Mouse (Mus musculus): ENCODE data around the gene Syne1.

Syne1 gene

DNA sequence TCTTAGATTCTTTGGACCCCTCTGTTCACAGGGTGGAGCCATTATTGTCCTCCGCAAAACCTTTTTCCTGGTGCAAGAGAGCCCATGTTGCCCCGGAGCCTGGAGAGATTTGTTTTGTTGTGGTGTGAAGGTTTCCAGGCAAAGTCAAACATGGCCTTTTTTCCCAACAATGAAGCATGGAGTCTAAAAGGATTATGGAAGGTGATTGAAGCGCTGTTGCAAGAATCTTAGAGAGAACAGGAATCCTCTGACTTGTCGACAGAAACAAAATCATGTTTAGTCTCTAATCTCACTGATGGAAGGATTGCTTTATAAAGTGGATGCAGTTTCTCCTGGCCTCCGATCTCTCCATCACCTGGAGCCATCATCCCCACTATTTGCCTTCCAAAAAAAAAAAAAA lies at the start of gene Syne1:
Gene Syne1, minus strand, starts transcription at position 101 of the 400 bp plus-strand sequence.
- DNase-seq = no peak

DNA sequence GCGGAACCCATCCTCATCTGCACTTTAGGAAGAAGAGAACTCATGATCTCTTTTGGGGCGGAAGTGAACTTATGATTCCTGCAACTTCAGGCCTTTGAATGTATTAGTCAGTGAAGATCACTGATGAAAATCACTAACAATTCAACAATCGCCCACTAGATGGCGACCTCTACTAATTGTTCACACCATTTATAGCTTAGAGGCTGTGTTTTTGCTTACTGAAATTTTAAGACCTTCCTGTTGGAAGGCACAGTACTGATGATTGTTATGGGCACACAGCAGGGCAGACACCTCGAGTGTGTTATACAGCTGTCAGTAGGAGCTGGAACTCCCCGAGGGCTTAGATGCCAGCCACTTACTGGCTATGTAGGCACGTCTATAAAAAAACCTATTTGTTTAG lies 48.8 kb upstream of the Syne1 start:
- DNase-seq = peak; percentile 88

DNA sequence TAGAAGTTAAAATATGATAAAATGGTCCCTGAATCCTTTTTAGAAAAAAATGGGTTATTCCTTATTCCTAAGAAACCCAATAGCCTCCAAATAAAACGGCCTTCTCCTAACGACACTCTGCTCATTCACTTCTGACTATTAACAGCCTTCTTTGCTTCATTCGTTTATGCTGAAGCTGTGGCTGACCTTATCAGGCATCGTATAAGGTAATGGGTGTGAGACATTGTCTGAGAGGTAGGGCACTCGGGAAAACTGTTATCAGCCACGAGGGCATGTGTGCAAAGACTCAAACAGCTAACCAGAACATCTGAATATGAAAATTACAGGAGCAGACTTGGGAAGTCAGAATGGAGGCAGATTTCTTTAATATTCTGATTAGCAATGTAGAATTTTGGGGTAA lies 45.3 kb upstream of the Syne1 start:
- no peak for DNase-seq

DNA sequence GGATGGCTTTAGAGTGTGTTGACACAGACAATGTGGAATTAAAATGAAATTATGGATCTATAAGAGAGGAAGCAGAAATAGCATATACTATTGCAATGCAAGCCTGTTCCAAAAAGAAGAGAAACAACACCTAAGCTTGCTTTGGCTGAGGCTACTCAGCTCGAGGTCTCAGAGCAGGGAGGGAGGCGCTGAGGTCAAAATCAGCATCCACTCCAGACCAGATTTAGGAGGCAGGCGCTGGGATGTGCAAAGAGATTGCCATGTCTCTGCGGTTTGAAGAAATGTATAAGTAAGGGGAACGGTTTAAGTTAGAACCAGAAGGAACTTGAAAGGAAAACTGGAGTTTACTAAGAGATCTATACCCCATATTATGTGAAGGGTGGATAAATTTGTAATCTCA lies 43.2 kb upstream of the Syne1 start:
- no peak for DNase-seq

DNA sequence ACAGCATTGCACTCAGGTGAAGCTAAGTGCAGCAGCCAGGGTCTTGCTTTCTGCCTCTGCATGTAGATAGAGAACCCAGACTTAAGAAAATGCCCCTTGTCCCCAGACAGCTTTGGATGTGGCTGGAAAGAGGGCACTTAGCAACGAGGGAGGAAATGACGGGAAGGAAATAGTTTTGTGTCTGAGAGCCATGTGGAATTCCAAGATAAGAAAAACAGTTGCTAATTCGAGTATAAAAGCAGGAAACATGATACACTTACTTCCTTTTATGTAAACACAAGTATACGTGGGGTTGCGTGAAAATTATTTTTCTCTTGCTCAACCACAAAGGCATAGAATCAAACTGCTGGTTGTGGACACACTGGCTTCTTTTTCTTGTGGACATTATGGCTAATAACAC lies 42.2 kb upstream of the Syne1 start, which contains the start of gene Myct1:
Gene Myct1, plus strand, starts transcription at position 312 of the 400 bp plus-strand sequence.
- DNase-seq = peak; percentile 51

DNA sequence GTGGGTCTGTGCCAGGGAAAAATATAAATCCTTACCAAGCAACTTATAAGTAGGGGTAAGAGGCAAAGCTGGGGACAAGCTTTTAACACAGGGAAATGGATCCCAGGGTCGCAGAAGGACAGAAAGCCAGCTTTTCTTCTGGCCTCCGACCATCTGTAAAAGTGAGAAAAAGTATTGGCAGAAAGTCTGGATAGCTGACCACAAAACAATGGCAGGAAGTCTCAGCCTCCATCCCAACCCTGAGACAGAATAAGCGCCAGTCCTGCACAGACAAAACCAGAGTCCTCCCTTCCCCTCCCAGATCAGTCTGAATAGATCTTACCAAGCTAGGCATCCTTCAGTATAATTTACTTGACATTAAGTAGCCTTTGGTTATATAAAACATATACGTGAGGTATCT lies 40.7 kb upstream of the Syne1 start:
- peak; percentile 58 for DNase-seq

DNA sequence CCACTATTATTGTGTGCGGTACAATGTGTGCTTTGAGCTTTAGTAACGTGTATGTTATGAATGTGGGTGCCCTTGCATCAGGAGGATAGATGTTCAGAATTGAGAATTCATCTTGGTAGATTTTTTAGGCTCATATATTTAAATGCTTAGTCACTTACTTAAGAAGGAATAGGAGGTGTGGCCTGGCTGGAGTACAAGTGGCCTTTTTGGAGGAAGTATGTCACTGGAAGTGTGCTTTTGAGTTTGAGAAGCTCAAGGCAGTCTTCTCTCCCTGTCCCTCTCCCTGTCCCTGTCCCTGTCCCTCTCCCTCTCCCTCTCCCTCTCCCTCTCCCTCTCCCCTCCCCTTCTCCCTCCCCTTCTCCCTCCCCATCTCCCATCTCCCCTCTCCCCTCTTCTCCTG lies 39.8 kb upstream of the Syne1 start:
- no peak for DNase-seq

DNA sequence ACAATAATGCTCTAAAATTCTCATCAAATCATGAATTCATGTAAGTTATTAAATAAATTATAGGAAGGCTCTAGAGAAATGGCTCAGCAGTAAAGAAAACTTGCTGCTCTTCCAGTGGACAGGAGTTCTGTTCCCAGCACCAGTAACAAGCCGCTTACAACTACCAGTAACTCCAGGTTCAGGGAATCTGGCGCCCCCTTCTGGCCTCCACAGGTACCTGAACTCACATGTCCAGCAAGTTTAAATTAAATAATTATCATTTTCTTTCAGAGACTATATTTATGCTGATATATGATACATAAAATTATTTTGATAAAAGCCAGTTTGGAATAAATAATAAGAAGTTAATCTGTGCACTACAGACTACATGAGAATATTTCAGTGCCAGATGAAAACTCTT lies 22.0 kb upstream of the Syne1 start:
- no peak for DNase-seq

DNA sequence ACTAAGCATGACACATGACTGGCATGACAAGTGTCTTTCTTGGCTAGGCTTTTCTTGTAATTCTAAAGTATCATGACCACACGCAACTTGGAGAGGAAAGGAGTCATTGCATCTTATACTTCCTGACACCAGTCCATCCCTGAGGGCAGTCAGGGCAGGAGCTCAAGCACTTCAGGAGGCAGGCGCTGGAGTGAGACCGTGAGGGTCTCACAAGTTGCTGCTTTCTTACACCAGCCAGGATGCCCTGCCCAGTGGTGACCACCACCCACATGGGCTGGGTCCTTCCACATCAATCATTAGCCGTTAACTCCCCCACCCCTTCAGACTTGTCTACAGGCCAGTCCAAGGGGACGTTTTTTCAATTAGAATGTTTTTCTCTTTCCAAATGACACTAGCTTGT lies 20.1 kb upstream of the Syne1 start:
- no peak for DNase-seq

DNA sequence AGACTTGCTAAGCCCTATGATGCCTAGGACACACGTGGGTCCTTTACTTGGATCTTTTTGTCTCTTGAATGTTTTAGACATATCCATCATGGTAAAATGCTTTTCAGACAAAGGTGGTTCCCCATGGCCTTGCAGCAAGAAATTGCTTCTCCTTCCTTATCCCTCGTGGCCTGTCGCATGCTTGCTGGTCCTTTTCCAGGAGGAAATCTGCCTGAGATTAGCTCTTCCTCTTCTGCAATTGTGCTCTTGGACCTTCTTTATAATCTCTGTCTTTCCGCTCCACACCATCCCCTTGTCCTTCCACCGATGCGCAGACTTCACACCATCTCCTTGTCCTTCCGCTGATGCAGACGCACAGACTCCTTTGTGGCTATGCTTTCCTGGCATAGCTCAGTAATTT lies 18.8 kb upstream of the Syne1 start:
- no peak for DNase-seq

DNA sequence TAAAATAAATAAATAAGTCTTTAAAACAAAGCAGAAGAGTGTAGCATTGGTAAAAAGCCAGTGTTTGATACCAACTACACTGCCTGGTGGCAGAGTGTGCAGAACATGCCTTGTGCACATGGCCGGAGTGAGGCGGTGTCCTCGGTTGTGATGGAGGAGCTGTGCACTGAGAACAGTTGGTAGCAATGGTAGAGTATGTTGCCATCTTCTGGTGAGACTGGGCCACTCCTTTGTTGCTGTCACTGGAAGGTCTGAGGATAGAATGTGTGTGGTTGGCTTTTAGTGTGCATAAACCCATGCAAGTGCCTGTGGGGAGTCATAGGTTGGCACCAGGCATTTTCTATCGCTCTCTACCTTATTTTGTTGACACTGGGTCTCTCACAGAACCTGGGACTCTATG lies 17.7 kb upstream of the Syne1 start:
- no peak for DNase-seq

DNA sequence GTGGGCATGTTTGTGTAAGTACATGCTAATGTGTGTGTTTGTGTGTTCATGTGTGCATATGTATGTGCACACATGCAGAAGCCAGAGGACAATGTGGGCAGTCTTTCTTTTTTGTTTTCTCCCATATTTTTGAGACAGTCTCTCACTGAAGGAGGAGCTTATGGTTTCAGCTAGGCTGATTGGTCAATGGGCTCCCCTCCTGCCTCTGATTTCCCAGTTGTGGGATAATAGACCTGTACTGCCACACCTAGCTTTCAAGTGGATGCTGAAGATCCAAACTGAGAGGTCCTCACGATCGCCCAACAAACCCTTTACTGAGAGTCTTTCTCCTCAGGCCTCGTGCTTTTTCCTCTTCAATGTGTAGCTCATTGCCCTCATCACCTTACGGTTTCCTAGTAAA lies 10.4 kb upstream of the Syne1 start:
- DNase-seq = no peak

DNA sequence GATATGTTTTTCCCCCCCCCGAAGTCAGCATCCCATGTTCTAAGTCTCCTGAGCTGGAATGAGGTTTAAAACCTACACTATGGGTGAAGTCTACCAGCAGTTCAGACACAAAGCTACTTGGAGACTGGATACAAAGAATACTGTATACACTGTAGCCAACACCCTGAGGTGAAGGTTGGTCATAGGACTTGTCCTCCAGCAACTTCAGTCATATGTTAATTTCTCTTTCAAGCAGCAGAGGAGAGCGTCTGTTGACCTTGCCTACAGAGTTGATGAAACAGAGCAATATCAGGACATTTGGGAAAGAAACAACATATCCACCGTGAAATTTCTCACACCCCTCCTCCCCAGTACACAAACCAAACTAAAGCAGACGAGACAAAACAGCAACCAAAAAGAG lies 9.2 kb upstream of the Syne1 start:
- no peak for DNase-seq

DNA sequence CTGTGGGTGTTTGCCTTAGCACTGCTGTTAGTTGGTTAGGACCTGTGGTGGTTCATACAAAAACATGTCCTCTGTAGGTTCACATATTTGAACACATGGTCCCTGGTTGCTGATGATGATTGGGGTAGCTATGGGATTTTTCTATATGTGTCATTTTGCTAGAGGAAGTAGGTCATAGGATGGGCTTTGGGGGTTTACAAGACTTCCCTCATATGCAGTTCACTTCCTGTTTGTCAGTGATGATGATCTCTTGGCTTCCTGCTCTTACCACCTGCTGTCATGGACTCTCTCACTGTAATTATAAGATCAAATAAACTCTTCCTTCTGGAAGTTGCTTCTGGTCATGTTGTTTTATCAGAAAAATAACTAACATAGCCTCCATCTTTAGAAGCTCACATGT lies 7.5 kb upstream of the Syne1 start:
- no peak for DNase-seq

DNA sequence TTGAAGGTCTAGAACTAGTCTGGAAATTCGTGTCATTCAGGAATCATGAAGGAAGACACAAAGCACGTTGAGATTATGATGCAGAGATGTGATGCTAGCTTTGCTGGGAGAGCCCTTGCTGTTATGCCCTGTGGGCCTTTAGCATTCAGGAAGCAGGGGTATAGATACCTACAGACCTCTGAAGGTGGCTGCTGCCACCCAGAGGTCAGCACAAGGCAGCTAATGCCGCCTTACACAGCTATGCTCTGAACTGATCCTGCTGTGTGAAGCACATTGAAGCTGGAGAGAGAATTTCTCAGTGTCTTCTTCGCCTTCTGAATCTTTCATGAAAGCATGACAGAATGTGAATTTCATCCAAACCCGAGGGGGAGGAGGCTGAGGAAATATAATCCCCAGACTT lies 3.7 kb upstream of the Syne1 start:
- peak; percentile 37 for DNase-seq

DNA sequence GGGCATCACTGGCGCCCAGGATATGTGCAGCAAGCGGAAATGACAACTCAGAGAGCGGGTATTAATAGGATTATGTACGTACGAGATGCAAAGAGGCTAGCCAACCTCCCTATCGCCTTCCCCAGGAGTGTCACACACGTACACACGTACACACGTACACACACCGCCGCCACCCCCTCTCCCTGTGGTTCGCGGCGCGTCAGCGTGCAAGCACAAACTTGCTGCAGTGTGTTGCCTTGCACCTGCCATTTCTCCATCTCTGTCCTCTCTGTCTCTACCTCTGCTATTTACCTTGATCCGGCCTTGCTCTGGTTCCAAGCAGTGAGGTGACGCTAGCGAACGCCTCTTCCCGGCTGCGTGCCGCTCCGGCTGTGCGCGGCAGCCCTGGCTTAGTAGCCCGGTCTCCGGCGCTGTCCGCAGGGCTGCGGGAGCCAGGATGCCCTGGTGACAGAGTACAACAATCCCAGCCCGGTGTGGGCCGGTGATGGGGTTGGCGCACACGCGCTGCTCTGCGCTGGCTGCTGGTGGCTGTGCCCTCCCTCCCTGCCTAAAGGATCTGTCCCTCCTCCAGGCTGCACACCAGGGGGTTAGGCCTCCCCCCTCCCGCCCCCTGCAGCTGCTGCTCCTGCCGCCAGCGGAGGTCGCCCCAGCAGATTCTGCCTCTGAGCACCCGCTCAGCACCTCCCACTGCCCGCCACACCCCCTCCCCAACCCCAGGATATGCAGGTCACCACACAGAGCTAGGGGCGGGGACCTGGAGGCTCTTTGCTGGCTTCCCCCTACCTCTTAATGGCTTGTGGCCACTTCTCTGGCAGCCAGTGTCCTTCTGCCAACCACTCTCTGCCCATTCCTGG lies 887 bp downstream of the Syne1 start:
- DNase-seq = peak; percentile 56

DNA sequence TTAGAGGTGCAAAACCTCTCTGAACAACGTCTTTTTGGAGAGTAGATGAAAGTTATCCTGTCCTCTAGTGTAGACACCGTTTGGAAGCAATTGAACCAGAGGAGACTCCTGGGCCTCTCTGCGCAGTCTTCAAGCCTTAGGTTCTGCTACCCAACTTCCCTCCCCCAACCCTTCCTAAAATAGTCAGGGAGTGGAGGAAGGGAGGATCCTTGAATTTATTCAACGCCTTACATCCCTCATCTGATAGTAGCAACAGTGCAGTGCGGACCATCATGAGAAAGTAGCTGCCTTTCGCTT lies 1.5 kb downstream of the Syne1 start:
- DNase-seq = peak; percentile 53

DNA sequence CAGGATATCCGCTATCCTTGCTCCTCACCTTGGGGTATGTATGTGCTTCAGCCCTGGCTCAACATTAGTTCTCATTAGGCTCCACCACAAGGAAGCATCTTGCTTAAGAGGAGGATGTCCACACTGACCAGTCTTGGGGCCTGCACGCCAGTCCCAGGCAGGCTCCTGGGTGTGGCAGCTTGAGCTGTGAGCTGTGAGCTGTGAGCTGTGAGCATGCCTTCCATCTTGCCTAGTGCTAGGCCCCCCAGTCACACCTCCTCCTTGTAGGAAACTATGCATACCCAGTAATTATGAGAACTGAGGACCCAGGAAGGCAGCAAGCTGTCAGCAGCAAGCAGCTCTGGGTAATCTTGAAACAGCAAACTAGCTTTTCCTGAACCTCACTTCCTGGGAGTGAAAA lies 2.6 kb downstream of the Syne1 start:
- peak; percentile 23 for DNase-seq

DNA sequence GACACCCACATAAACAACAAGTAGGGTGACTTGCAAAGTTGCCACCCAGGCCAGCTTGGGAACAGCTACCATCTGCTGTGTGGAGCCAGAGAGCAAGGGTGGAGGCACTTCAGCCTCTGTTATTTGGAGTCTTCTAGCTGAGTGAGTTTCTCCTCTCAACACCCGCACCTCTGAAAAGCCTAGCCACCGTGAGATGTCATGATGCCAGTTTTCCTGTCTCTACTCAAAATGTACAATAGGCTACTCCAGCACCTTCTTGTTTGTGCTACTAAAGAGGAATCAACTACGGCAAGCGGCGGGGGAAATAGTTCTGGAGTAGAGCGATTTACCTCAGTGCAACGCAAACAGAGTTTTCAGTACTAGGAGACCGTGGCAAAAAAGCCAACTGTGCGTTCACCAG lies 3.5 kb downstream of the Syne1 start:
- DNase-seq = no peak

DNA sequence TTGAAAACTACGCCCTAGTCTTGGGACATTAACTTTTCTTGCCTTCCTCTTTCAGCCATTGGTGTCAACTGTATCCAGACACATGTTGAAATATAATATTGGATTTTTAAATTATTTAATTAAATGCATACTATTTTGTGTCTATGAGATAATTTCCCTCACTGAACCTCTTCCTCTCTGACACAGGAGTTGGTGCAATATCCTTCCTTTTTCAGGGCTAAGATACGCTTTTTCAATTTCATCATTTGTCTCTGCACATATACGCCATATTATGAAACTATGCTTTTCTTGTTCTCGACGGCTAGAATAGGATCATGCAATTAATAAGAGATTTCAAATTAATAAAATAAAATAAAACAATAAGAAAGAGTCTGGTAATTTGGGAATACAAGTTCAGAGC lies 4.9 kb downstream of the Syne1 start:
- DNase-seq = no peak

DNA sequence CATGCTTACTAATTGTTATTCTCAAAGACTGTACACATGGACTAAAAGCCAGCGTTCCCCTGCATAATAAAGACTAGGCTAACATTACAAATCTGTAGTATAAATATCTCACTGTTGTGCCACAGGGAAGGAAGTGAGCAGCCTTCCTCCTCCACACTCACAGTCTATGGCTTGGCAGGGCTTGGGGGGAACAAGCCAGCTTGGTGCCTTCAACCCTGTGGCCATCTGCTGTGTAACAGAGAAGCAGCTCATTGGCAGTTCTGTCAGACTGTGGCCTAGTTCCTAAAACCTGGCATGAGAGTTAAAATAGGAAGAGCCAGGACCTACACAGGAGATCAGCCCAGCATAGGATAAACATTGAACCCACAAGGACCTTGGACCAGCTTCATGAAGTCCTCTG lies 23.0 kb downstream of the Syne1 start:
- peak; percentile 33 for DNase-seq

DNA sequence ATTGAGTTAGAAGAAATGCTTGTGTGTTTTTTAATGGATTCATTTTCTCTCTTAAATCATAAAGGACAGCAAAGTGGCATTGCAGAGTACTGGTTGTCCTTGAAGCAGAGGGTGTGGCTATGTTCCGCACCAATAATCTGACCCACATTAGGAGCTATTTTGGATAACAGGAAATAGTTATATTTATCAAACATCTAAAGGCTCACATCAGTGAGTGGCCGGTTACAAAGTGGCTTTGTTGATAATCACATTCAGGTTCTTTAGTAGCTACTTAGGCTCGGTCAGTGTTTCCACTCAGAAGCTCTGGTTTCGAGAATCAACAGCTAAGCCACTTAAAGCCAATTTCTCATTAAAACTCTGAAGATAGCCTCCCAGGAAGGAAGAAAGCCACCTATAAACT lies 23.6 kb downstream of the Syne1 start:
- DNase-seq = peak; percentile 31

DNA sequence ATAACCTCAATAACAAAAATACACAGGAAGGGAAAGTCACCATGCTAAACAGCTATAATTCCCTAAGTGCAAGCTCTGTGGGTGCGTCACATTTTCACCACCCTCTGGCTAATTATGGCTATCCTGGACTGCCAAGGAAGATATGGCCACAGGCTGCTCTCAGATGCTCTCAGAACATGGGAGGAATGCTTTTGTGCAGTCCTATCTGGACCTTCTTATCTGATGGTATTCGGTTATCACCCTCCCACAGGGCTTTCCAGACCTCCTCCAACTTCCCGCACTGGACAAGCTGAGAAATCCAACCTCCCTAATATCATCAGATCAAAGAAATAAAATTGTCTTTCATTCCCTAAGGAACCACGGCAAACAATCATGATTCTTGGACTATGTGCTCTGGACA lies 28.4 kb downstream of the Syne1 start:
- DNase-seq = peak; percentile 35

DNA sequence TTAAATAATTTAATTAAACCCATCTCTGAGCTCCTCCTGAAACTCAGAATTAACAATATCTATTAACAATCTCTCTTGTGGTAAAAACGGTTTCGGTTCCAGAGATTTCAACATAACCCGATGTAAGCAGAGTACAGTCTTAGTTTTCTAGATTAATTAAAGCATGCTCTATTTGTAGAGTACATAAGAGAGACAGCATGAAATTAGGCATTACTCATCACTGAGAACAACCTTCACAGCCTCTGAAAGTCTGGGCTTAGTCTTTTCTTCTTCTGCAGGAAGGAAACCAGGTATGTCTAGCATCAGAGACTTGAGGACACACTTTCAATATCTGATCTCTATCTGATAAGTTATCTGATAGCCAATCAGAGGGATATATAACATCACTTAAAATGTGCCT lies 29.0 kb downstream of the Syne1 start:
- no peak for DNase-seq

DNA sequence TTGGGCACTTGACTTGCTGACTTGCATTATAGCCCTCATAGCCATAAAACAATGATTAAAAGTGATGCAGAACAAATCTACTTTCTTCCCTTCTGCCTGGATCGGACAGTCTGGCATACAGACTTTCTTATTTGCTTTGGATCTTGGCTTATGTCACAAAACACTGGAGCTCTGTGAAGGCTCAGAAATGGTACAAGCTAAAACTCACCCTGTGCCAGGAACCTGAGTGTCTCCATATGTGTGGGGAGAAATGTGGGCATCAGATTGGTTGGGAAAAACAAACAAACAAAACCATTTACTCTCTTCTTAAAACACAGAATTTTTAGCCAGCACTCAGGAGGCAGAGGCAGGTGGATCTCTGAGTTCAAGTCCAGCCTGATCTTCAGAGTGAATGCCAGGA lies 30.6 kb downstream of the Syne1 start:
- no peak for DNase-seq
